Mouse (Mus musculus) heart, embryonic 14.5 days (tissue): ENCODE measurements at regions not wholly inside any gene's neighbourhood (a gene's known extent, or its start where the extent isn't known, plus 50 kb on each side); places are given as distances from the start of the nearest gene placed in this dataset.

Source experiments
- ATAC-seq: fragments of 200-750 bp; cut with Nextera tagmentation; 2 replicates; pipeline ENCODE4 v1.8.0; 2017; ENCODE audit warnings: low read depth, moderate TSS enrichment; ENCODE audit not compliant: insufficient number of reproducible peaks, insufficient read depth, low FRiP score
- H3K27ac ChIP-seq, 2 experiments: fragments of 200-500 bp in 1 of 2; fragments of 300-500 bp in 1 of 2; sonication (generic) in 1 of 2; replicated peaks in 1 of 2; 2 replicates each; pipeline ENCODE4 v1.5.1; 2012 to 2014; ENCODE audit warnings: low read depth in 2 of 2, low read length in 2 of 2, control low read depth in 1 of 2, mild to moderate bottlenecking in 1 of 2, mixed read lengths in 1 of 2; ENCODE audit not compliant: control insufficient read depth in 1 of 2, insufficient read depth in 1 of 2
- H3K27me3 ChIP-seq: fragments of 300-500 bp; sonication (generic); 2 replicates; pipeline ENCODE4 v1.6.1; 2014; ENCODE audit warnings: mild to moderate bottlenecking, low read length, control low read depth; ENCODE audit not compliant: control insufficient read depth, insufficient read depth
- H3K36me3 ChIP-seq: fragments of 300-500 bp; sonication (generic); 2 replicates; pipeline ENCODE4 v1.6.1; 2014; ENCODE audit warnings: mild to moderate bottlenecking, control low read depth, low read length, mixed read lengths; ENCODE audit not compliant: control insufficient read depth, insufficient read depth
- H3K4me1 ChIP-seq, 2 experiments: fragments of 200-500 bp in 1 of 2; fragments of 300-500 bp in 1 of 2; sonication (generic) in 1 of 2; 2 replicates each; pipeline ENCODE4 v1.6.1; 2012 to 2014; ENCODE audit warnings: low read length in 2 of 2, control low read depth in 1 of 2, mixed read lengths in 1 of 2; ENCODE audit not compliant: control insufficient read depth in 2 of 2, insufficient read depth in 2 of 2
- H3K4me2 ChIP-seq: fragments of 300-500 bp; sonication (generic); 2 replicates; pipeline ENCODE4 v1.6.1; 2014; ENCODE audit warnings: mild to moderate bottlenecking, low read length
- H3K4me3 ChIP-seq, 2 experiments: fragments of 200-500 bp in 1 of 2; fragments of 300-500 bp in 1 of 2; sonication (generic) in 1 of 2; 2 replicates each; pipeline ENCODE4 v1.5.1; 2012 to 2014; ENCODE audit warnings: low read length in 2 of 2, mild to moderate bottlenecking in 2 of 2, control low read depth in 1 of 2, low read depth in 1 of 2, moderate library complexity in 1 of 2; ENCODE audit not compliant: control insufficient read depth in 1 of 2, insufficient read depth in 1 of 2
- H3K9ac ChIP-seq: fragments of 300-500 bp; sonication (generic); 2 replicates; pipeline ENCODE4 v1.6.1; 2014; ENCODE audit warnings: mild to moderate bottlenecking, low read length
- H3K9me3 ChIP-seq: fragments of 300-500 bp; sonication (generic); 2 replicates; pipeline ENCODE4 v1.6.1; 2016; ENCODE audit warnings: low read length, control low read depth; ENCODE audit not compliant: control insufficient read depth
- WGBS: fragments of 180-500 bp; shearing (Covaris S2); extraction: QIAGEN DNeasy Blood & Tissue Kit; methylation state at CpG from one replicate; pipeline ENCODE4 v1.1.7; 2014; 5-methylcytosine and 5-hydroxymethylcytosine counted together

DNA sequence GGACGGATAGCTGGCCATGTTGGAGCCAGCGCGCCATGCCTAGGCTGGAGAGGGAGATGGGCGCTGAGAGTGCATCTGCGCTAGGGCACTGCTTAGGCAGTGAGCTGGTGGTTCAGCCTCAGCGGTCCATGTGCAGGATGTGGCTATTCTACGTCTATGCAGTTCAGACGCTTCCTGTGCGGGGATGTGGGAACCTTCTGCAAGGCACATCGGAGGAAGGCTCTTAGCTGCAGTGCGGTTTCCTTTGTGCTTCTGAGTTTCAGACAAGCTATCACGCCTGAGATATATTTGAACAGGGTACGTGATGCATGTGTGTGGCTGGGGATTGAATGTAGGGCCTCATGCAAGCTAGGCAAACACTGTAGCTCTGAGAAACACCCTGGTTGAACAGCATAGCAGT, 54.4 kb upstream of the Lrpprc start:
- Histone ChIP-seq H3K27me3 (no peaks in the 10 kb centered on the region), H3K9me3 (no peaks in the 10 kb centered on the region), H3K4me1 (no peaks in the 10 kb centered on the region), H3K9ac (no peak overlapping the region), H3K36me3 (no peaks in the 10 kb centered on the region), H3K4me2 (no peak overlapping the region), H3K4me3 (no peak overlapping the region), H3K27ac (no peak overlapping the region)
- ATAC-seq = no peak
- WGBS = 77% methylated on average over 13 of the region's 13 CpGs

DNA sequence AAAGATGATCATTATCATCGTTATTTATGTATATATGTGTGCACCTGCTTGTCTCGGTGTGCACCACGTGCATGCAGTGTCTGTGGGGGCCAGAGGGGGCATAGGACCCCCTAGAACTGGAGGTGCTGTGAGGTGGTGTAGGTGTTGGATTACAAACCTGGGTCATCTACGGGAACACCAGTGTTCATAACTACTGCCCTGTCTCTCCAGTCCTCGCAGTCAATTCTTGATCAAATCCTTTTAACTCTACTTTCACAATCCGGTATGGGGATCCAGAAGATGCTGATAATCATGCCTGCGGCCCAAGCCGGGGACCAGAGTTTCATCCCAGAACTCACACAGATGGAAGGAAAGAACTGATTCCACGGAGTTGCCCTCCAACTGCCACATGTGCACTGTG, 55.6 kb upstream of the Lrpprc start:
- no peaks in the 10 kb centered on the region for H3K9me3 ChIP-seq
- 82% methylated on average over 9 of the region's 9 CpGs for WGBS

DNA sequence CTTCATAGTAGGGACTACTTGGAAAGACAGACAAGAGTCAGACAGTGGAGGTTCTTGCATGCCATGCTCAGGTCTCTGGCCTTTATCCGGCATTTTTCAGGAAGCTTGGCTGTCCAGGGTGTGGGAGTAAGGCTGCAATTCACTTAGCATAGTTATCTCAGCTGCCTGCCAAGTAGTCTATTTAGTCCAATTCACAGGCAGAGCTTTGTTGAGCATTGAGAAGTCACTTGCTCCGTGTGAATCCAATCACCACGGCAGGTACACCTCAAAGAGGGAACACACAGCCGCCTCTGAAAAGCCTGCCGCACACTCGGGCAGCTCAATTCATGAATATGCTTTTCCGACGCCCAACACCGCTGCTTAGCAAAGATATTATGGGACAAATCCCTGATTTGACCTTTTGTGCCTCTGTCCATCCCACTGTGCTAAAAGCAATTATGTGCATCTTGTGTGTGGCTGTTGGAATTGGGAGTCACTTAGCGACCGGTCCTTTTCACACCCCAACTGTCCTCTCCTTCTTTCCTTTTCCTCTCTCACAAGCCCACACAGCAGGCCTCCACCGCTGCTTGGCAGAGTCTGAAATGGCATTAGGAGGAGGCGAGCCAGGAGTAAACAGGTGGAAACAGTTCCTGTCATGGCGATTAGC, 57.9 kb upstream of the Lrpprc start:
- Histone ChIP-seq H3K9ac (no peak overlapping the region), H3K4me2 (no peak overlapping the region), H3K27ac (no peak overlapping the region), H3K4me3 (no peak overlapping the region), H3K36me3 (no peaks in the 10 kb centered on the region), H3K9me3 (no peaks in the 10 kb centered on the region), H3K4me1 (no peaks in the 10 kb centered on the region), H3K27me3 (no peaks in the 10 kb centered on the region)
- WGBS = 46% methylated on average over 14 of the region's 14 CpGs
- ATAC-seq = no peak

More for the DNA sequence above, 55.6 kb upstream of the Lrpprc start:
- Histone ChIP-seq H3K27ac (no peak overlapping the region), H3K4me1 (no peaks in the 10 kb centered on the region), H3K9ac (no peak overlapping the region), H3K4me3 (no peak overlapping the region), H3K36me3 (no peaks in the 10 kb centered on the region), H3K27me3 (no peaks in the 10 kb centered on the region), H3K4me2 (no peak overlapping the region)
- ATAC-seq = no peak

DNA sequence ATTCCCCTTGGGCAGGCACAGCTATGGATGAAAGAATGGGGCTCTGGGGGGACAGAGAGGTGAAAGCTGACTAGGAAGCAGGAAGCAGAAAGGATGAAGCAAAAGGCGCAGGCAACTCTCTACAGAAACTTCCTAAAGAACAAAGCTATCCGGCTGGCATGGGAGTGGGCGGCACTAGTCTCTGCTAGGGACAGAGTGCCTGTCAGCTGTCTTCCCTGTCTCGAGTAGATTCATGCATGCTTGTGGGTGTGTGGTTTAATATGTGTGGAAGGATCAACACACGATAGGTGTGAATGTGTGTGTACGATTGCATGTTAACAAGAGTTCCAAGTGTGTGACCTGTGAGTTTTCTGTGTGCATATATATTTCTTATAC, 58.4 kb upstream of the Lrpprc start:
- no peaks in the 10 kb centered on the region for H3K9me3 ChIP-seq
- H3K4me2 ChIP-seq = no peak overlapping the region
- H3K4me3 ChIP-seq = no peak overlapping the region
- no peak for ATAC-seq
- H3K4me1 ChIP-seq = no peaks in the 10 kb centered on the region
- WGBS = 66% methylated on average over 6 of the region's 6 CpGs
- H3K9ac ChIP-seq = no peak overlapping the region
- no peak overlapping the region for H3K27ac ChIP-seq
- H3K36me3 ChIP-seq = no peaks in the 10 kb centered on the region
- H3K27me3 ChIP-seq = no peaks in the 10 kb centered on the region

DNA sequence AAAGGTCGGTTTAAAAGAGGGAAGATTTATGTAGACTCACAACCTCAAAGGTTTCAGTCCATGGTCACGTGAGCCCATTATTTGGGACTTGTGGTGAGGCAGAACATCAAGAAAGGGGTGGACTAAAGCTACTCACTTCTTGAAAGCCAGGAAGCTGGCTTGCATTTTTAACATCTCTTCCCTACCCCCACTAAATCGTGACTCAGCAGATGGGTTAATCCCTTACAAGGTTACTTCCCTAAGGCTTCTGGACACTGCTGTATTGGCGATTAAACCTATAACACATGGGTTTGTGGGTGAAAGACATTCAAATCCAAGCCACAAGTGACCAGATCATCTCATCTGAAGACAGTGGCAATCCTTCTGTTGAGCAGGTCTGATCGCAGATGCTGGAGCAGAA, 59.9 kb upstream of the Lrpprc start:
- no peak overlapping the region for H3K9ac ChIP-seq
- H3K4me1 ChIP-seq = no peaks in the 10 kb centered on the region
- H3K4me3 ChIP-seq = no peak overlapping the region
- H3K27ac ChIP-seq = no peak overlapping the region
- H3K27me3 ChIP-seq = no peaks in the 10 kb centered on the region
- 66% methylated on average over 5 of the region's 5 CpGs for WGBS
- H3K4me2 ChIP-seq = no peak overlapping the region
- ATAC-seq = no peak
- H3K36me3 ChIP-seq = no peaks in the 10 kb centered on the region
- H3K9me3 ChIP-seq = no peaks in the 10 kb centered on the region

DNA sequence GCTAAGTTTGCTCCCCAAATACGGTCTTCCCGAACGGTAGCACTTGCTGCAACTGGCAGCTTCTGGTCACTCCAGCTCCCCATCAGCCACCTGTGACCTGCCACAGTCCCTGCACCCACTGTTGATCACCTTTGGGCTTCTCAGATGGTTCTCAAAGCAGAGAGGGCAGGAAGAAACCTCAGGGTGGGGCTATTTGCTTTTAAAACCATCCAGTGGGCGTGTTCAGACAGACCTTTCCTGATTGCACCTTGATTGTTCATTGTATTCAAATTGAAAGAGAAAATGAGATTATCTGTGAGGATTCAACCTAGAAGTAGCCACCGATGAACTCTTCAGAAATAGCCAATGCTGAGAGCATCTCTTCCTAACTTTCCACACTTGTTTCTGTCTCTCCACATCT, 60.3 kb upstream of the Lrpprc start:
- H3K9me3 ChIP-seq = no peaks in the 10 kb centered on the region
- no peaks in the 10 kb centered on the region for H3K36me3 ChIP-seq
- no peak overlapping the region for H3K9ac ChIP-seq
- H3K4me1 ChIP-seq = no peaks in the 10 kb centered on the region
- ATAC-seq = no peak
- H3K4me2 ChIP-seq = no peak overlapping the region
- no peak overlapping the region for H3K4me3 ChIP-seq
- no peak overlapping the region for H3K27ac ChIP-seq
- WGBS = 83% methylated on average over 5 of the region's 5 CpGs
- H3K27me3 ChIP-seq = no peaks in the 10 kb centered on the region

DNA sequence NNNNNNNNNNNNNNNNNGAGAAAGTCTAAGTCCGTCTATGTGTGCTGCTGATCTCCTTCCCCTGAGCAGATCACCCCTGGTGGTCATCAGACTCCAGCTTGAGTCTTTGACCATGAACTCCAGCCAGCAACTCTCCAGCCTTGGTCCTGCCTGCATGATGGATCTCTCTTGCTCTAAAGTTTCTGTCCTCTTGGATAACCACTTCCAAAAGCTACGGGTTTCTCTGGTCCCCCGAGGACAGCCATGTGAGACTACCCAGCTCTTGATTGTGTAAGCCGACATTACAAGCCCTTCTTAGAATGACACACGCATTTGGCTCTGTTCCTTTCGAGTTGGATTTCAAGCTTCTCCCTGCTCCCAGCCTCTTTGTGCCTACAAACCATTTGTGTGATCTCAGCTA, 66.4 kb upstream of the Lrpprc start:
- H3K27ac ChIP-seq = no peak overlapping the region
- H3K27me3 ChIP-seq = no peaks in the 10 kb centered on the region
- no peaks in the 10 kb centered on the region for H3K4me1 ChIP-seq
- no peaks in the 10 kb centered on the region for H3K36me3 ChIP-seq
- no peak for ATAC-seq
- no peak overlapping the region for H3K4me3 ChIP-seq
- no peak overlapping the region for H3K4me2 ChIP-seq
- 78% methylated on average over 6 of the region's 6 CpGs for WGBS
- H3K9ac ChIP-seq = no peak overlapping the region
- H3K9me3 ChIP-seq = no peaks in the 10 kb centered on the region

DNA sequence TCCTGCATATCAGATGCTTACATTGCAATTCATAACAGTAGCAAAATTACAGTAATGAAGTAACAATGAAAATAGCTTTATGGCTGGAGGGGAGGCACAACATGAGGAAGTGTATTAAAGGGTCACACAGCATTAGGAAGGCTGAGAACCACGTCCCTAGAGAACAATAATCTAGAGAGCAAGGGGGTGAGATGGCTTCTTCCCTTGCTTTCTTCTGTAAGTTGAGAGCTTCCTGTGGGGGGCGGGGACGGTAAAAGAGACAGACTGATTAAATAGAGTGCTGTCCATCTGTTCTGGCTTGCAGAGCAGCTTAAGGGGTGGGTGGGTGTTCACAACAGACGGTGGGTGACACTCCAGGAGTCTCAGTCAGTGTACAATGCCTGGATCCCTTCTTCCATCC, 68.2 kb upstream of the Lrpprc start:
- Histone ChIP-seq H3K4me1 (peaks cover 0 to 6% of the 10 kb centered on the region in 2 experiments; a peak in 1 of 4 replicates), H3K36me3 (no peaks in the 10 kb centered on the region), H3K27me3 (no peaks in the 10 kb centered on the region), H3K4me3 (no peak overlapping the region), H3K9ac (no peak overlapping the region), H3K27ac (no peak overlapping the region), H3K4me2 (no peak overlapping the region), H3K9me3 (no peaks in the 10 kb centered on the region)
- WGBS = 30% methylated on average over 4 of the region's 4 CpGs
- no peak for ATAC-seq
